Mouse (Mus musculus): Measurements from ENCODE around the gene Noc4l.

GRCm38 (mm10) chr5:110635951-110636707 lies 17.1 kb downstream of the Noc4l start:
- TF ChIP-seq POLR2A (IDR thresholded peaks at IDR 0.05; ENCODE audit: borderline replicate concordance, insufficient read depth, low read length) = no peak
- TF ChIP-seq CTCF (IDR thresholded peaks at IDR 0.05; ENCODE audit: borderline replicate concordance, insufficient read depth, low read depth, low read length) = peak; percentile 48; the same call in 1 of the 2 replicates

Data from cerebellum, adult 2 months (tissue).